Mouse (Mus musculus) heart, postnatal 36 days (tissue): ENCODE measurements around the gene Pip4k2c. TPM values are rescaled to one million over a fixed set of nuclear protein-coding genes. Genes with fewer than 3 reads are reported as not detected.

Experiments
- DNase-seq, 2 experiments: peaks; one replicate each; pipeline ENCODE4 v3.0.0; 2021 to 2022
- intact Hi-C: fragments of 180-260 bp; cut with DNase I; formaldehyde crosslinking; loops from one replicate; pipeline ENCODE4 v1.15.1; 2025
- total RNA-seq, 2 experiments: library from RNA; stranded (reverse); gene quantifications; 2 replicates each; pipeline ENCODE4 v1.2.3; 2021

Pip4k2c gene
- total RNA-seq: 10 to 100 TPM; 26.9 to 29.9 TPM

- intact Hi-C loops: no loop called here
- peak; percentile 87 to 90 for DNase-seq
Measured at GRCm38 (mm10) chr10:127211414-127211854, at the start of gene Pip4k2c. Pip4k2c (minus strand) TSS chr10:127211585.

GRCm38 (mm10) chr10:127258489-127258888 lies 47.1 kb upstream of the Pip4k2c start:
- intact Hi-C loops: no loop called here
- no peak for DNase-seq

- no peak for DNase-seq
- intact Hi-C loops: no loop called here
Measured at GRCm38 (mm10) chr10:127257790-127258189, 46.4 kb upstream of the Pip4k2c start.

GRCm38 (mm10) chr10:127255625-127256345 lies 44.4 kb upstream of the Pip4k2c start:
- peak; percentile 49 to 60 for DNase-seq
- intact Hi-C loops: no loop called here

GRCm38 (mm10) chr10:127250810-127251209 lies 39.4 kb upstream of the Pip4k2c start:
- intact Hi-C loops: no loop called here
- DNase-seq: no peak

- intact Hi-C loops: no loop called here
- DNase-seq: no peak
Measured at GRCm38 (mm10) chr10:127238241-127238824, 26.9 kb upstream of the Pip4k2c start.

- DNase-seq: no peak
- intact Hi-C loops: no loop called here
Measured at GRCm38 (mm10) chr10:127236541-127236940, 25.2 kb upstream of the Pip4k2c start.

- no peak for DNase-seq
- intact Hi-C loops: no loop called here
Measured at GRCm38 (mm10) chr10:127233141-127233540, 21.8 kb upstream of the Pip4k2c start.

- intact Hi-C loops: no loop called here
Measured at GRCm38 (mm10) chr10:127231741-127232140, 20.4 kb upstream of the Pip4k2c start.

GRCm38 (mm10) chr10:127230693-127231092 lies 19.3 kb upstream of the Pip4k2c start:
- DNase-seq: no peak
- intact Hi-C loops: no loop called here

More at GRCm38 (mm10) chr10:127231741-127232140, 20.4 kb upstream of the Pip4k2c start:
- DNase-seq: no peak

- DNase-seq: peak; percentile 48 to 56
- intact Hi-C loops: loop anchor here (1.0 to 2.0 kb wide), 3 partner anchors 52 to 104 kb away; partner anchors contain the start of gene B4galnt1
Measured at GRCm38 (mm10) chr10:127228897-127229296, 17.5 kb upstream of the Pip4k2c start.

- no peak for DNase-seq
- intact Hi-C loops: no loop called here
Measured at GRCm38 (mm10) chr10:127227163-127227562, 15.8 kb upstream of the Pip4k2c start.

- intact Hi-C loops: no loop called here
- DNase-seq: no peak
Measured at GRCm38 (mm10) chr10:127226318-127226895, 15.0 kb upstream of the Pip4k2c start.

- DNase-seq: no peak
- intact Hi-C loops: no loop called here
Measured at GRCm38 (mm10) chr10:127225732-127226131, 14.3 kb upstream of the Pip4k2c start.

- no peak for DNase-seq
- intact Hi-C loops: no loop called here
Measured at GRCm38 (mm10) chr10:127225213-127225612, 13.8 kb upstream of the Pip4k2c start.

- DNase-seq: no peak
- intact Hi-C loops: no loop called here
Measured at GRCm38 (mm10) chr10:127218339-127218738, 7.0 kb upstream of the Pip4k2c start.

- intact Hi-C loops: no loop called here
- no peak for DNase-seq
Measured at GRCm38 (mm10) chr10:127217177-127217576, 5.8 kb upstream of the Pip4k2c start.

- DNase-seq: no peak
- intact Hi-C loops: no loop called here
Measured at GRCm38 (mm10) chr10:127216456-127216855, 5.1 kb upstream of the Pip4k2c start.

- DNase-seq: no peak
- intact Hi-C loops: no loop called here
Measured at GRCm38 (mm10) chr10:127214422-127214803, 3.0 kb upstream of the Pip4k2c start.

- intact Hi-C loops: no loop called here
- DNase-seq: no peak
Measured at GRCm38 (mm10) chr10:127213704-127214421, 2.5 kb upstream of the Pip4k2c start.

- intact Hi-C loops: no loop called here
- DNase-seq: no peak
Measured at GRCm38 (mm10) chr10:127213272-127213671, 1.9 kb upstream of the Pip4k2c start.
